Mouse (Mus musculus) kidney, adult 2 months (tissue): ENCODE results near the gene Gm13271.
A peak's percentile ranks its signal among the peaks of the same experiment; 100 is the strongest.

Experiments used
- CTCF ChIP-seq: fragments of 200-500 bp; conservative IDR thresholded peaks from 2 replicates; pipeline ENCODE4 v1.5.1; 2011; ENCODE audit warnings: low read depth, mild to moderate bottlenecking, control low read depth, low read length, moderate library complexity, mixed read lengths; ENCODE audit not compliant: insufficient read depth, insufficient read length
- POLR2A ChIP-seq: fragments of 200-500 bp; IDR thresholded peaks from one replicate; pipeline ENCODE4 v1.6.1; 2011; ENCODE audit warnings: low read depth, low read length, control low read depth

- TF ChIP-seq CTCF (peak; percentile 42), POLR2A (no peak)
Measured at GRCm38 (mm10) chr4:88744207-88744606, 10.5 kb upstream of the Gm13271 start.
